In genomic region chr5:23431070-23431864, GRCm38 (mm10) we compare ENCODE assay signal across 8 mouse cellular contexts. TPM values are rescaled to one million over a fixed set of nuclear protein-coding genes. Genes with fewer than 3 reads are reported as not detected.
A peak's percentile ranks its signal among the peaks of the same experiment; 100 is the strongest.
DNase-seq lines count a peak whose midpoint lies in the region; ATAC-seq and TF ChIP-seq lines count a peak whose summit lies in the region.

No protein-coding gene starts in this region.

- TF ChIP-seq CTCF in ES-Bruce4 (IDR thresholded peaks at IDR 0.05; ENCODE audit: low read depth, low read length) = no peak

- no peaks in the 10 kb centered on the region for H3K9me3 ChIP-seq in heart, embryonic 11.5 days (replicated peaks; ENCODE audit: control insufficient read depth, low read length)
- H3K9me3 ChIP-seq in ES-Bruce4 (replicated peaks; ENCODE audit: control insufficient read depth, insufficient read depth, low read length, poor library complexity, severe bottlenecking) = no peaks in the 10 kb centered on the region
- no peaks in the 10 kb centered on the region for H3K9me3 ChIP-seq in hindbrain, embryonic 10.5 days
- H3K9me3 ChIP-seq in midbrain, embryonic 10.5 days (replicated peaks) = no peaks in the 10 kb centered on the region

- DNase-seq in heart, postnatal 36 days = no peak
- no peak for DNase-seq in hindbrain, embryonic 10.5 days (ENCODE audit: low spot score)
- no peak for DNase-seq in midbrain, embryonic 10.5 days (ENCODE audit: low spot score)
- DNase-seq in urinary bladder, adult 18-20 months (ENCODE audit: low spot score in 2 of 2) = no peak
- DNase-seq in frontal cortex, postnatal 36 days (ENCODE audit: low spot score in 2 of 2) = no peak
- DNase-seq in spleen, adult 18-20 months = no peak

- no peak for TF ChIP-seq POLR2A in ES-Bruce4 (IDR thresholded peaks at IDR 0.05; ENCODE audit: insufficient read depth, low read length)

- H3K4me2 ChIP-seq in heart, embryonic 11.5 days = peak overlapping the region; percentile 92

- no peak for TF ChIP-seq EP300 in ES-Bruce4 (IDR thresholded peaks at IDR 0.05; ENCODE audit: insufficient read depth, low read depth, low read length)

- intact Hi-C loops in heart, postnatal 36 days (cut with DNase I) = loop anchor here (5.0 kb wide), 1 partner anchor 186 kb away; no protein-coding TSS in a partner anchor

- 17% methylated on average over 10 of the region's 10 CpGs for WGBS in heart, embryonic 11.5 days (ENCODE audit: insufficient replicate concordance)
- WGBS in hindbrain, embryonic 10.5 days = 52% methylated on average over 10 of the region's 10 CpGs
- 43% methylated on average over 10 of the region's 10 CpGs for WGBS in midbrain, embryonic 10.5 days

- H3K9ac ChIP-seq in heart, embryonic 11.5 days (ENCODE audit: low read depth, low read length) = peak overlapping the region; percentile 16
- H3K9ac ChIP-seq in ES-Bruce4 (ENCODE audit: low read depth, poor library complexity, severe bottlenecking) = 0 out of 2 replicates have a peak overlapping the region, but pooled peaks have one; percentile 7

- ATAC-seq in heart, embryonic 11.5 days (replicated peaks; ENCODE audit: insufficient number of reproducible peaks, low FRiP score, low TSS enrichment) = no peak

- peaks cover 33% of the 10 kb centered on the region for H3K4me1 ChIP-seq in heart, embryonic 11.5 days (ENCODE audit: control insufficient read depth, insufficient read depth, low read length)
- peaks cover 2% of the 10 kb centered on the region for H3K4me1 ChIP-seq in ES-Bruce4 (ENCODE audit: control insufficient read depth, insufficient read depth, low read length)
- H3K4me1 ChIP-seq in hindbrain, embryonic 10.5 days (replicated peaks) = peaks cover 38% of the 10 kb centered on the region
- peaks cover 49% of the 10 kb centered on the region for H3K4me1 ChIP-seq in midbrain, embryonic 10.5 days

- H3K4me3 ChIP-seq in heart, embryonic 11.5 days (ENCODE audit: low read depth, low read length) = peak overlapping the region; percentile 41
- peak overlapping the region; percentile 26 for H3K4me3 ChIP-seq in ES-Bruce4 (ENCODE audit: low read depth, low read length)
- H3K4me3 ChIP-seq in hindbrain, embryonic 10.5 days = peak overlapping the region; percentile 86
- peak overlapping the region; percentile 98 for H3K4me3 ChIP-seq in midbrain, embryonic 10.5 days

- H3K27me3 ChIP-seq in heart, embryonic 11.5 days (ENCODE audit: control insufficient read depth, insufficient read depth, low read length) = no peaks in the 10 kb centered on the region
- H3K27me3 ChIP-seq in ES-Bruce4 (ENCODE audit: control insufficient read depth, insufficient read depth, low read length, poor library complexity, severe bottlenecking) = no peaks in the 10 kb centered on the region
- H3K27me3 ChIP-seq in hindbrain, embryonic 10.5 days (ENCODE audit: insufficient read depth, poor library complexity, severe bottlenecking) = no peaks in the 10 kb centered on the region
- H3K27me3 ChIP-seq in midbrain, embryonic 10.5 days (ENCODE audit: low read depth, poor library complexity, severe bottlenecking) = no peaks in the 10 kb centered on the region

- H3K36me3 ChIP-seq in heart, embryonic 11.5 days (ENCODE audit: control insufficient read depth, insufficient read depth, low read length) = no peaks in the 10 kb centered on the region
- no peaks in the 10 kb centered on the region; the same call in 1 of the 2 replicates for H3K36me3 ChIP-seq in ES-Bruce4 (ENCODE audit: control insufficient read depth, insufficient read depth, low read length, poor library complexity, severe bottlenecking)
- H3K36me3 ChIP-seq in hindbrain, embryonic 10.5 days = peaks cover 12% of the 10 kb centered on the region
- peaks cover 20% of the 10 kb centered on the region for H3K36me3 ChIP-seq in midbrain, embryonic 10.5 days

- H3K27ac ChIP-seq in heart, embryonic 11.5 days (ENCODE audit: low read depth, low read length) = no peak overlapping the region
- no peak overlapping the region for H3K27ac ChIP-seq in ES-Bruce4 (ENCODE audit: insufficient read depth, low read length)
- peak overlapping the region; percentile 100 for H3K27ac ChIP-seq in hindbrain, embryonic 10.5 days
- peak overlapping the region; percentile 100 for H3K27ac ChIP-seq in midbrain, embryonic 10.5 days (replicated peaks)

RNA-seq across cellular contexts. Expression of gene Kmt2e, which starts 3.0 kb away (rescaled TPM):
- polyA plus RNA-seq in heart, embryonic 11.5 days (2014; fragmentation: Nextera tagmentation; extraction: Ambion mirVana) = 61.5 and 65.2 TPM in 2 replicates
- 10 to 100 TPM; 50.1 to 51.5 TPM for total RNA-seq in heart, postnatal 36 days (2021)
- polyA plus RNA-seq in ES-Bruce4 (2011; ENCODE audit: insufficient read depth, insufficient read length, low read depth, missing spikeins) = 36.5 and 40.3 TPM in 2 replicates
- polyA plus RNA-seq in hindbrain, embryonic 10.5 days (2016; fragmentation: Nextera tagmentation; extraction: Ambion mirVana) = 92.9 and 96.0 TPM in 2 replicates
- polyA plus RNA-seq in midbrain, embryonic 10.5 days (2016; fragmentation: Nextera tagmentation; extraction: Ambion mirVana) = 86.6 and 101 TPM in 2 replicates

Comparison
In these comparisons a context has a peak if more than half of its experiments do, and no peak if none do; other contexts are left out.
1. H3K27ac ChIP-seq: peak in hindbrain, embryonic 10.5 days (single experiment) and midbrain, embryonic 10.5 days (single experiment); none in heart, embryonic 11.5 days (single experiment) and ES-Bruce4 (single experiment).
2. H3K4me3 ChIP-seq: peak in every context shown above with its lines; median percentile 98 in midbrain, embryonic 10.5 days; 86 in hindbrain, embryonic 10.5 days; 41 in heart, embryonic 11.5 days; 26 in ES-Bruce4.